Mouse (Mus musculus) urinary bladder, postnatal 4 days (tissue): ENCODE data around the gene Tcp10c.
A peak's percentile ranks its signal among the peaks of the same experiment; 100 is the strongest.
"Not testable (repeated sequence)": the region's sequence is repeated elsewhere in the genome, so short reads cannot be mapped to it uniquely, and the experiment has no call there.

Experiments
- DNase-seq, 2 experiments: peaks; one replicate each; pipeline ENCODE4 v3.0.0; 2021 to 2022; ENCODE audit warnings: low spot score in 2 of 2

Gene Tcp10c

GRCm38 (mm10) chr17:13354521-13354920 is at the start of gene Tcp10c:
Gene Tcp10c (plus strand): TSS chr17:13354572.
- not testable (repeated sequence) for DNase-seq

- not testable (repeated sequence) for DNase-seq
Observed at GRCm38 (mm10) chr17:13307852-13308251, 46.5 kb upstream of the Tcp10c start.

DNA sequence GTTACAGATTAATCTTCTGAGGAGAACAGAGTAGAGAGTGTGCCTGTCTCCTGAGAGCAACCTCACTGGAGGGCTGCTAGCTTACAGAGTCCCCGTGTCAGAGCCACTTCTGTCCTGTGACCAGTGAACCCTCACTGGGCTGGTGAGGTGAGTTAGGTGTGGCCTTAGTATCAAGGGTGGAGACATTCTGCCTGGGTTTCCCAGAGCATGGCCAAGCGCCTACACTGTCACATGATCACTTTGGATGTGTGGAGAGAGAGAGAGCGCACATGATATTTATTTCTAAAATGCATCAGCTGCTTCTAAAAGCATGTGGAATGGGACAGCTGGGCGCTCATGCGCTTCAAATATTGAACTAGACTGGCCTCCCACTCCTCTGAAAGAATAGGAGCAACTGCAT is 46.0 kb upstream of the Tcp10c start:
- DNase-seq = not testable (repeated sequence)

GRCm38 (mm10) chr17:13308746-13309145 is 45.6 kb upstream of the Tcp10c start:
- DNase-seq = not testable (repeated sequence)

- not testable (repeated sequence) for DNase-seq
Observed at GRCm38 (mm10) chr17:13309182-13309631, 45.2 kb upstream of the Tcp10c start.

DNA sequence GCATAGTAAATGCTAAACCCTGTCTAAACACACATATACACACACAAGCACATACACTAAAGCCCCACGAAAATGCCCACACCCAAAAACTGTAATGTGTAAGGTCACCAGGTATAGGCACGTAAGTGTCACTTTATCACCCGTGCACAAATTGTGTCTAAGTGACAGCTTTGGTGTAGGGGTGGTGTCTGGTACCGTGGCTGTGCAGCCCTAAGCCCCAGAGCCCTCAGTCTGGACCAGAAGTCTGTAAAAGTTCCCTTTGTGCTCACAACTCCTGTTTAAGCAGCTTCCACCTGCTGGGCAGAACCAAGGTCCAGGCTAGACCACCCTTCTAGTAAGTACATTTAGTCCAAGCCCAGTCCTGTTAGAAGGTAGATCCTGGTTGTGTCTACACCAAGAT is 24.4 kb upstream of the Tcp10c start:
- not testable (repeated sequence) for DNase-seq

GRCm38 (mm10) chr17:13331179-13331578 is 23.2 kb upstream of the Tcp10c start:
- not testable (repeated sequence) for DNase-seq

DNA sequence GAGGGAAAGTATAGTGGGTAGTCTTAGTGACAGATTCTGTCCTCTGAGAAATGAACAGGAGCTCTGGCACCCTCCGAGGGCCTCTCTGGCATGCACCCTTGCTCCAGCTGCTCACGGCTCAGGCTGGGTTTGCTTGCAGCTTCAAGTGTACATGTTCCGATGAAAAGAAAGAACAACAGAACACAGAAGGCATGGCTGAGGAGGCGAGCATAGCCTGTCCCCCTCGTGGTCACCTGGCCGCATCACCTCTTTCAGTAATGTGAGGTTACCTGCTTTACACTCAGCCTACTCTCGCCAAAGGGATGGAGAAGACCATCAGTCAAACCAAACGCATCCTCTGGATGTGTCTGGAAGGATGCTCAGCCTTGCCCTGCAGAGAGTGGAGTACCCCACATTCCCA is 21.9 kb upstream of the Tcp10c start:
- not testable (repeated sequence) for DNase-seq

GRCm38 (mm10) chr17:13336979-13337749 is 17.2 kb upstream of the Tcp10c start:
- DNase-seq = not testable (repeated sequence)

- not testable (repeated sequence) for DNase-seq
Observed at GRCm38 (mm10) chr17:13337931-13338330, 16.4 kb upstream of the Tcp10c start.

DNA sequence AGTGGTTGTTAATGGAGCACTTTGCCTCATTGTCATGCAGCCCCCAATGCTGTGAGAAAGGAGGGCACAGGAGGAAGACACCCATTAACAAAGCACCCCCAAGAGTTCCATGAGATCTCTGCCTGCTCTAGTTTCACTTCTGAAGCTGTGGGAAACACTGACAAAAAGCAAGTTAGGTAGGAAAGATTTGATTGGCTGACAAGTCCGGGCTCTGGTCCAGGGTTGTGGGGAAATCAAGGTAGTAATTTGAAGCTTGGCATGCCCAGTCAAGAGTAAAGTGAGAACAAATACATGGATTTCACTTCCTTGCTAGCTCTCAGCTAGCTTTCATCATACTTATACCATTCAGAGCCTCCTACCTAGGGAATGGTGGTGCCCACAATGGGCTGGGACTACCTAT is 14.3 kb upstream of the Tcp10c start:
- DNase-seq = not testable (repeated sequence)

- DNase-seq = not testable (repeated sequence)
Observed at GRCm38 (mm10) chr17:13345923-13346322, 8.4 kb upstream of the Tcp10c start.

DNA sequence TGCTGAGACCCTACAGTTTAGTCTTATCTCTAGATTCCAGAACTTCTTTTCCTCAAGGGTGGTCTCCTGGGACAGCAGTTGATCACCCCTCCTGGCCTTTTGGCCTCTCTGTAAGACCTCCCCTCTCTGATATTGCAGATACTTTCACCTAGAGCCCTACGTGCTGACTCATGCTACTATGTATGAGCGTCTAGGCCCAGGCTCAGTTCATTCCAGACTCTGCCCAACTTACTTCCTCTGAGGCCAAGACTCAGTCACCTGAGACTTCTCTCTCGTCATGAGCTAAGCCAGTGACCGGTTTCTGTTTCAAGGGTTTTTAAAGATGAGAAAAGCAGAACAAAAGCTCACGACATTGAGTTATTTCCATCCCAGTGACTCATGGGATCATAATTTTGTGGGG is 4.8 kb upstream of the Tcp10c start:
- DNase-seq = not testable (repeated sequence)

- not testable (repeated sequence) for DNase-seq
Observed at GRCm38 (mm10) chr17:13353249-13353648, 1.1 kb upstream of the Tcp10c start.

GRCm38 (mm10) chr17:13362489-13362888 is 8.1 kb downstream of the Tcp10c start:
- not testable (repeated sequence) for DNase-seq

- not testable (repeated sequence) for DNase-seq
Observed at GRCm38 (mm10) chr17:13363773-13364172, 9.4 kb downstream of the Tcp10c start.

- DNase-seq = not testable (repeated sequence)
Observed at GRCm38 (mm10) chr17:13364196-13364595, 9.8 kb downstream of the Tcp10c start.

- not testable (repeated sequence) for DNase-seq
Observed at GRCm38 (mm10) chr17:13367181-13367580, 12.8 kb downstream of the Tcp10c start.

GRCm38 (mm10) chr17:13368658-13369057 is 14.3 kb downstream of the Tcp10c start:
- not testable (repeated sequence) for DNase-seq

DNA sequence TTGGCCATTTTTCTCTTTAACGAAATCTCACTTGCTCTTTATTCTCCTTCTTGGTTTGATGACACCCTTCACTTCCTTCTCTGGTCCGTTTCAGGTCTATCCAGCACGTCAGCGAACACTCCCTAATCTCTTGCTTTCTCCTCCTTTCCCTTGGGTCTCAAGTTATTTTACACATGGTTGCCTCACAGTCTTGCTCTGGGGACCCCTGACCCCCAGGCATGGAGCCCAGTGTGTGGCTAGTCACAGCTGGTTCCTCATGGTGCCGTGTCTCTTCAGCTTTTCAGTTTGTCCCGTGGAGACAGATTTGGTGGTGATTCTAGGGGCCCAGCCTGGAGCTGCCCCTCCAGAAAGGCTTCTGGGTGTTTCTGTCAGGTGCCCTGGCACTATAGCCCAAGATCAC is 16.4 kb downstream of the Tcp10c start:
- DNase-seq = not testable (repeated sequence)

GRCm38 (mm10) chr17:13378341-13378740 is 24.0 kb downstream of the Tcp10c start:
- DNase-seq = peak in 1 of 2 experiments; percentile 52

- DNase-seq = not testable (repeated sequence)
Observed at GRCm38 (mm10) chr17:13379951-13380615, 25.7 kb downstream of the Tcp10c start.

- peak in 1 of 2 experiments; percentile 54 for DNase-seq
Observed at GRCm38 (mm10) chr17:13381286-13381685, 26.9 kb downstream of the Tcp10c start.
